Comparison of ENCODE assay signal across 15 mouse cellular contexts in the genomic region with DNA sequence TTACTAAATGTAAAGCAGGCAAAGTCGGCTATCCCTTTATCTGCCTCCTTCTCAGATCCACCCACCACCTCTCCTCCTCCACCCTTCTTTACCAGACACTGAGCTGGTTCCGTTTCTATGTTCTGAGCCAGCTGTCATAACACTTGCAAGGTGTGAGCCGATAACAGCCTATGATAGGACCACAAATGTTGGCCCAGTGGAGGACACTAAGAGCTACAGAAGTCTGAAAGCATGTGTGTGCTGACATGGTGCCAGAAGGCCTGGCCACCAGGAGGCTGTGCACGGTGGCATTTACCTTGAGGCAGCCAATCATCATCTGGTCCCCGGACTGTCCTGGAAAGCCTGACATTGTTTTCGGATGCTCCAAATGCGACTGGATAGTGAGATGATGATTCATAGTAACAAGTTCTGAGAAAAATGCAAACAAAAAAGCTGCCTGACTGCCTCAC.
A peak's percentile ranks its signal among the peaks of the same experiment; 100 is the strongest.
DNase-seq lines count a peak whose midpoint lies in the region; ATAC-seq and TF ChIP-seq lines count a peak whose summit lies in the region.
"Had no signal": no experiment of that assay in that cellular context is flagged by ENCODE, and none has a peak within 500 bp of the region (broad histone marks: within the 10 kb centered on the region; RNA-seq: fewer than 3 reads in every experiment).

No protein-coding gene starts in this region.

- no peaks in the 10 kb centered on the region for H3K36me3 ChIP-seq in lung, embryonic 14.5 days (ENCODE audit: insufficient read depth)
- no peaks in the 10 kb centered on the region for H3K36me3 ChIP-seq in hindbrain, embryonic 10.5 days
- H3K36me3 ChIP-seq: limb, embryonic 12.5 days; midbrain, embryonic 13.5 days; neural tube, embryonic 15.5 days had no signal

- H3K27me3 ChIP-seq in lung, embryonic 14.5 days (ENCODE audit: insufficient read depth, low read length): no peaks in the 10 kb centered on the region
- peaks cover 48% of the 10 kb centered on the region for H3K27me3 ChIP-seq in hindbrain, embryonic 10.5 days (ENCODE audit: insufficient read depth, poor library complexity, severe bottlenecking)
- H3K27me3 ChIP-seq: forebrain, embryonic 13.5 days; limb, embryonic 12.5 days; neural tube, embryonic 15.5 days had no signal

- no peak overlapping the region for H3K4me3 ChIP-seq in lung, embryonic 14.5 days (ENCODE audit: low read depth, low read length)
- H3K4me3 ChIP-seq in hindbrain, embryonic 10.5 days: no peak overlapping the region
- H3K4me3 ChIP-seq: forebrain, embryonic 13.5 days; limb, embryonic 12.5 days; midbrain, embryonic 13.5 days; neural tube, embryonic 15.5 days had no signal

- no peak overlapping the region for H3K9ac ChIP-seq in lung, embryonic 14.5 days
- H3K9ac ChIP-seq: forebrain, embryonic 13.5 days; limb, embryonic 12.5 days; midbrain, embryonic 13.5 days; neural tube, embryonic 15.5 days had no signal

- peak; percentile 39 for DNase-seq in cerebellum, adult 9-10 months
- no peak for DNase-seq in cerebellum, adult 8-10 months
- no peak for DNase-seq in lung, embryonic 14.5 days
- DNase-seq in lung, adult 18-20 months: no peak
- peak; percentile 13 for DNase-seq in c-Kit-positive CD71-positive TER-119-positive erythroid progenitor cells, embryonic 14.5 days (ENCODE audit: low spot score)
- DNase-seq in hindbrain, embryonic 10.5 days (ENCODE audit: low spot score): no peak
- no peak for DNase-seq in layer of hippocampus, adult 11-12 months (ENCODE audit: low spot score)
- DNase-seq: adrenal gland, adult 2 months; gastrocnemius, postnatal 36 days had no signal

- no peaks in the 10 kb centered on the region for H3K9me3 ChIP-seq in lung, embryonic 14.5 days (ENCODE audit: low read depth, low read length)
- H3K9me3 ChIP-seq in hindbrain, embryonic 10.5 days: no peaks in the 10 kb centered on the region
- H3K9me3 ChIP-seq: forebrain, embryonic 13.5 days; limb, embryonic 12.5 days; midbrain, embryonic 13.5 days; neural tube, embryonic 15.5 days had no signal

- 0 out of 2 replicates have a peak, but pooled peaks have one; percentile 13 for TF ChIP-seq CTCF in lung, embryonic 14.5 days (IDR thresholded peaks at IDR 0.05; ENCODE audit: low read depth)

- H3K4me2 ChIP-seq in lung, embryonic 14.5 days: no peak overlapping the region
- H3K4me2 ChIP-seq: forebrain, embryonic 13.5 days; limb, embryonic 12.5 days; midbrain, embryonic 13.5 days; neural tube, embryonic 15.5 days had no signal

- no peaks in the 10 kb centered on the region for H3K4me1 ChIP-seq in lung, embryonic 14.5 days (ENCODE audit: insufficient read depth)
- H3K4me1 ChIP-seq in hindbrain, embryonic 10.5 days (replicated peaks): peaks cover 38% of the 10 kb centered on the region

- H3K27ac ChIP-seq in lung, embryonic 14.5 days (ENCODE audit: low read depth): no peak overlapping the region
- H3K27ac ChIP-seq in hindbrain, embryonic 10.5 days: no peak overlapping the region
- H3K27ac ChIP-seq: forebrain, embryonic 13.5 days; hindbrain, postnatal 0 days; limb, embryonic 12.5 days; midbrain, embryonic 13.5 days; neural tube, embryonic 15.5 days had no signal

- peak; percentile 31; the same call in 1 of the 2 replicates for ATAC-seq in lung, embryonic 14.5 days (ENCODE audit: insufficient read depth)
- 0 out of 2 replicates have a peak, but pooled peaks have one; percentile 38 for ATAC-seq in megakaryocyte, adult 5-6 weeks (ENCODE audit: poor library complexity, severe bottlenecking)
- ATAC-seq: forebrain, embryonic 13.5 days; hindbrain, postnatal 0 days; midbrain, embryonic 13.5 days had no signal

- WGBS in lung, embryonic 14.5 days: 47% methylated on average over 7 of the region's 7 CpGs
- 78% methylated on average over 7 of the region's 7 CpGs for WGBS in hindbrain, embryonic 10.5 days

Comparison
In these comparisons a context has a peak if more than half of its experiments do, and no peak if none do; other contexts are left out.
1. DNase-seq: peak in cerebellum, adult 9-10 months (single experiment) and c-Kit-positive CD71-positive TER-119-positive erythroid progenitor cells, embryonic 14.5 days (single experiment); none in cerebellum, adult 8-10 months (single experiment), lung, embryonic 14.5 days (single experiment), lung, adult 18-20 months (0 of 2), hindbrain, embryonic 10.5 days (single experiment) and layer of hippocampus, adult 11-12 months (single experiment).